Mouse (Mus musculus) midbrain, embryonic 11.5 days (tissue): ENCODE results near the gene Foxp3. TPM values are rescaled to one million over a fixed set of nuclear protein-coding genes. Genes with fewer than 3 reads are reported as not detected.

Experiments used
- ATAC-seq: fragments of 200-750 bp; cut with Nextera tagmentation; 2 replicates; pipeline ENCODE4 v1.8.0; 2017; ENCODE audit warnings: moderate TSS enrichment, moderate library complexity; ENCODE audit not compliant: low FRiP score
- DNase-seq: peaks from one replicate; pipeline ENCODE4 v3.0.0; 2015; ENCODE audit warnings: low spot score; ENCODE audit errors: missing footprints
- H3K27ac ChIP-seq: fragments of 300-500 bp; sonication (generic); 2 replicates; pipeline ENCODE4 v1.5.1; 2014; ENCODE audit warnings: low read depth, low read length
- H3K27me3 ChIP-seq: fragments of 300-500 bp; sonication (generic); 2 replicates; pipeline ENCODE4 v1.6.1; 2014; ENCODE audit warnings: mild to moderate bottlenecking, low read length, moderate library complexity, mixed read lengths; ENCODE audit not compliant: control insufficient read depth, insufficient read depth
- H3K36me3 ChIP-seq: fragments of 300-500 bp; sonication (generic); 2 replicates; pipeline ENCODE4 v1.6.1; 2014; ENCODE audit warnings: mild to moderate bottlenecking, low read length, moderate library complexity, mixed read lengths; ENCODE audit not compliant: control insufficient read depth, insufficient read depth
- H3K4me1 ChIP-seq: fragments of 300-500 bp; sonication (generic); 2 replicates; pipeline ENCODE4 v1.6.1; 2014; ENCODE audit warnings: low read length; ENCODE audit not compliant: control insufficient read depth, insufficient read depth
- H3K4me2 ChIP-seq: fragments of 300-500 bp; sonication (generic); 2 replicates; pipeline ENCODE4 v1.6.1; 2014; ENCODE audit warnings: mild to moderate bottlenecking, moderate library complexity
- H3K4me3 ChIP-seq: fragments of 300-500 bp; sonication (generic); 2 replicates; pipeline ENCODE4 v1.5.1; 2014; ENCODE audit warnings: low read depth, low read length
- H3K9ac ChIP-seq: fragments of 300-500 bp; sonication (generic); 2 replicates; pipeline ENCODE4 v1.6.1; 2014; ENCODE audit warnings: low read length
- H3K9me3 ChIP-seq: fragments of 300-500 bp; sonication (generic); 2 replicates; pipeline ENCODE4 v1.6.1; 2016; ENCODE audit warnings: low read length; ENCODE audit not compliant: control insufficient read depth
- WGBS: fragments of 180-500 bp; shearing (Covaris S2); extraction: QIAGEN DNeasy Blood & Tissue Kit; methylation state at CpG from one replicate; pipeline ENCODE4 v1.1.7; 2014; 5-methylcytosine and 5-hydroxymethylcytosine counted together
- polyA plus RNA-seq: library from polyadenylated mRNA; unstranded; fragments of >200 nt; fragmentation: Nextera tagmentation; extraction: Ambion mirVana; gene quantifications from 2 replicates; pipeline ENCODE4 v1.2.1, GENCODE M21; 2014

Gene Foxp3
- polyA plus RNA-seq: 0.04 and 0.30 TPM in 2 replicates

DNA sequence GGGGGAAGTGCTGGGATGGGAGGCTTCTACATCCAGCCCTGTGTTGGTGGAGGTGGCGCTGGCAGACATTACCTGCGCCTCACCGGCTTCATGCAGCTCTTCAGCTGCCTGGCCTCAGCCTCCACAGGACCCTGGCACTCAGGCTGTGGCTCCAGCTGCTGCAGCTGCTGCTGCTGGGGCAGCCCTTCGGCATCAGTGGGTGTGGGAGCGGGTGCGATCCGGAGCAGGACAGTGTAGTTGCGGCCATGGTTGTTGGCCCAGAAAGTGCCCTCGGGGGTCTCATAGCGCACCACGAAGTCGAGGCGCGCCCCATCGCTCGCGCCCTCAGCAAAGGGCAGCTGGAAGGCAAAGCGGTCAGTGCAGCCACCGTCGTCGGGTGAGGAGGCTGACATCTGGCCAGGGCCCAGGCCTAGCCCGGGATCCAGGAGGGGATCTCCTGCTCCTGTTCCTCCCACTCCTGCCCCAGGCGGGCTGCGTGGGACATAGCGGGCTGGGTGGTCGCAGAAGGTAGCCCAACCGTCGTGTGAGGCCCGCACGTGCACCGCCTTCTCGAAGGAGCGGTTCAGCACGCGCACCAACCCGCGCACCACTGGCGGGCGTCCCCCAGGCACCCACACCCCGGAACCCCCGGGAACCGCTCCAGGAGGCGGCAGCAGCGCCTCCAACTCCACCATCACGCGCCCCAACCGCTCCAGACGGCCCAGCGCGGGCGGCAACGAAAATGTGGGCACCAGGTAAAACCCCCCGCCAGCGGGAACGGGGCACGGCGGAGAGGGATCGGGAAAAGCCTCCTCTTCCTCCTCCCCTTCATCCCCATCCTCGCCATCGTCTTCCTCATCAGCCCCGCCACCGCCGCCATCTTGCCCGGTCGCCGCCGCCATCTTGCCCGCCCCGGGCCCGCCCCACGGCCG is at the start of gene Foxp3:
TSS of gene Foxp3 (plus strand) at position 469 of the 911 bp plus-strand sequence.
- Histone ChIP-seq H3K4me2 (peak within 1 kb of the TSS; percentile 62), H3K36me3 (no peaks in the 10 kb centered on the region), H3K27ac (peak within 1 kb of the TSS; percentile 60; the same call in 1 of the 2 replicates), H3K9ac (peak within 1 kb of the TSS; percentile 79), H3K4me1 (peaks cover 10% of the 10 kb centered on the region), H3K4me3 (peak within 1 kb of the TSS; percentile 50), H3K9me3 (no peaks in the 10 kb centered on the region), H3K27me3 (no peaks in the 10 kb centered on the region)
- WGBS: 38% methylated on average over 46 of the region's 72 CpGs
- peak; percentile 79 for ATAC-seq
- DNase-seq: peak; percentile 89

DNA sequence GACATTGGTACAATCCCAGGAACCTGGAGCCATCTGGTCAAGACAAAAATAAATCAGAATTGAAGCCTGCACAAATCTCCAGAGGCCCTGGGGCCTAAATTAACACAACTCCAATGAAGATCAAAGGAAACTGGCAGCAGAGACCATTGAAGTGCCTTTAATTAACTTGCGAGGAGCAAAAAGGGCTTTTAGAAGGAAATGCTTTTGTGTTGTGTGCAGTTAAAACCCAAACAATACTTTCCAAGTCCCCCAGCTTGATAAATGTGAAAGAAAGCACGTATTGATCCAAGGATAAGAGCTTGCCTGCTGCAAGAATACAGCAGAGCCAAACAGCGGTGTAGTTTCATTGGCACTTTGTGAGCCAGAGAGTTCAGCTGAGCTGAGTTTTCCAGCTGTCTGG is 48.5 kb upstream of the Foxp3 start:
- H3K27me3 ChIP-seq: no peaks in the 10 kb centered on the region
- H3K27ac ChIP-seq: no peak overlapping the region
- no peak overlapping the region for H3K4me2 ChIP-seq
- H3K4me3 ChIP-seq: no peak overlapping the region
- H3K9ac ChIP-seq: no peak overlapping the region
- no peaks in the 10 kb centered on the region for H3K9me3 ChIP-seq
- DNase-seq: no peak
- ATAC-seq: no peak
- H3K4me1 ChIP-seq: no peaks in the 10 kb centered on the region
- WGBS: 29% methylated on average over 3 of the region's 3 CpGs
- H3K36me3 ChIP-seq: no peaks in the 10 kb centered on the region

DNA sequence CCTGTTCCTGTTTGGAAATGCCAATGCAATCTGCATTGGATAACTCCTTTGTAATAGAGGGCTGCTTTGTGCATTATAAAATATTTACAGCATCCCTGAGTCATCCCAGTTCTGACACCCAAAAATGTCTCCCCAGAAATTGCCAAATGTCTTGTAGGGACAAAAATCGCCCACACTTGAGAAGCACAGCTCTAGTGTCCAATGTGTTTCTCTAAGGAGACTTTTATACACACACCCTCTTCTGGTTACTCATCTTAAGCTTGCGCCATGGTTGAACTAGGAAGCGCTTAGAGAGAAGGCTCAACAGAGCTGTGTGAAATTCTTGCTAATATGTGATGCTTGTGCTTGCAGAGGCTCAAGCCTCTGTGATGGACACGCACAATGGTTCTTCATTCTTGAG is 20.0 kb upstream of the Foxp3 start:
- H3K27ac ChIP-seq: no peak overlapping the region

DNA sequence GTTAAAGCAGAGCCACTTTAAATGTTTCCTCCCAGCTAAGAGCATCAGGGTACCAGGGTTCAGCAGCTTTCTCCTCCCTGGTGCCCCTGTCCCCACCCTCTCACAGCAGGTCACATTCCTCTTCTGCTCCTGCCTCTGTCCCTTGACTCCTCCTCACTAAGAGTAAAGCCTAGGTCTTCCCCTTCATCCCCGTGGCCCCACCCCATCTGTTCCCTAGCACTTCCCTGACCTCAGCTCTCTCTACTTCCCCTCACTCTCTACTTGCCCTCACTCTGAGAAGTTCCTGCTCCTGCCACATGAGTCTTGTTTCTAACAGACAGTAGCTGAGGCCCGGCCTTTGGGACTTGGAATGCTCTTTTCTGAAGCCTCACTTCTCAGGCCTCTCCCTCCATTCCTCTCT is 10.4 kb upstream of the Foxp3 start:
- no peaks in the 10 kb centered on the region for H3K9me3 ChIP-seq
- H3K27me3 ChIP-seq: no peaks in the 10 kb centered on the region
- whole genome bisulfite sequencing: 20% methylated on average over 2 of the region's 2 CpGs
- no peak for ATAC-seq
- H3K27ac ChIP-seq: no peak overlapping the region
- H3K9ac ChIP-seq: no peak overlapping the region
- no peaks in the 10 kb centered on the region for H3K4me1 ChIP-seq
- DNase-seq: no peak
- no peak overlapping the region for H3K4me2 ChIP-seq
- no peak overlapping the region for H3K4me3 ChIP-seq
- H3K36me3 ChIP-seq: no peaks in the 10 kb centered on the region

More for the DNA sequence above, 20.0 kb upstream of the Foxp3 start:
- Histone ChIP-seq H3K4me2 (no peak overlapping the region), H3K4me3 (no peak overlapping the region), H3K9ac (no peak overlapping the region), H3K36me3 (no peaks in the 10 kb centered on the region), H3K4me1 (no peaks in the 10 kb centered on the region), H3K9me3 (no peaks in the 10 kb centered on the region), H3K27me3 (no peaks in the 10 kb centered on the region)
- DNase-seq: no peak
- no peak for ATAC-seq
- WGBS: 91% methylated on average over 4 of the region's 4 CpGs

DNA sequence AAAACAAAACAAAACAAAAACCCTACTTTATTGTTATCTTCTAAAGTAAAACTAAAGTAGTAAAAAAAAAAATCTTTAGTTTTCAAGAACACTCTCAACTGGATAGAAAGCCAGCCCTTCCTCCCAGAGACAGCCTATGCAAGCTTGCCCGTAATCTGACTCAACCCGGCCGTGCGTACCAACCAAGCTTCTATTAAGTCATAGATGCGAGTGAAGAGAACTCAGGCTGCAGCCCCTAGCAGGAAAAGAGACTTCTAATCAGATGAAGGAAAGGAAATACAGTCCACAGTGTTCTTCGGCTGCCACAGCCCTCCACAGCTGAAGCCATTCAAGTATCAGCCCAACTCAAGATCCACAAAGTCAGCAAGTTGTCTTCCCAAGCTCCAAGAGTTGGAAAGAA is 7.1 kb upstream of the Foxp3 start:
- H3K27me3 ChIP-seq: no peaks in the 10 kb centered on the region
- ATAC-seq (no peak), DNase-seq (no peak)
- H3K9ac ChIP-seq: no peak overlapping the region
- H3K36me3 ChIP-seq: no peaks in the 10 kb centered on the region
- H3K4me2 ChIP-seq: no peak overlapping the region
- 82% methylated on average over 6 of the region's 6 CpGs for WGBS
- no peaks in the 10 kb centered on the region for H3K4me1 ChIP-seq
- no peaks in the 10 kb centered on the region for H3K9me3 ChIP-seq
- H3K4me3 ChIP-seq: no peak overlapping the region
- no peak overlapping the region for H3K27ac ChIP-seq

DNA sequence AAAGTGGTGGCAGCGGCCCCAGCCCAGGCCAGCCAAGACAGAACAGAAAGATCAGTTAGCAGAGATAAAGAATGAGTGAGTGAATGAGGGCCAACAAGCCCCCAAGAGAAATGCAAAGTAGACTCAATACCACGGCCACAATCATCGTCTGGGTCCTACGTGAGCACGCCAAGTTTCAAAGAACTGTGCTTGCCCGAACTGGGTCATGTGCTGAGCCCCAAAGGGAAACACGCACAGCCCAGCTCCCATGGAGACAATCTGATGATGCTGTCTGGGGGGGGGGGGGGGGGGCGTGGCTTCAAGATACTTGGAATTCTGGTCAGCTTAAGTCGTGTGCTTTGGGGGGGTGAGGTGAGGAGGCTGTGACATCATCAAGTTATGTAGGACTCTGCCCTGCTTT is 6.0 kb upstream of the Foxp3 start:
- Histone ChIP-seq H3K4me1 (no peaks in the 10 kb centered on the region; the same call in 1 of the 2 replicates), H3K36me3 (no peaks in the 10 kb centered on the region), H3K9ac (no peak overlapping the region), H3K27ac (no peak overlapping the region), H3K4me3 (no peak overlapping the region), H3K27me3 (no peaks in the 10 kb centered on the region), H3K9me3 (no peaks in the 10 kb centered on the region), H3K4me2 (no peak overlapping the region)
- WGBS: 71% methylated on average over 9 of the region's 9 CpGs
- DNase-seq: no peak
- peak; percentile 9; the same call in 1 of the 2 replicates for ATAC-seq

DNA sequence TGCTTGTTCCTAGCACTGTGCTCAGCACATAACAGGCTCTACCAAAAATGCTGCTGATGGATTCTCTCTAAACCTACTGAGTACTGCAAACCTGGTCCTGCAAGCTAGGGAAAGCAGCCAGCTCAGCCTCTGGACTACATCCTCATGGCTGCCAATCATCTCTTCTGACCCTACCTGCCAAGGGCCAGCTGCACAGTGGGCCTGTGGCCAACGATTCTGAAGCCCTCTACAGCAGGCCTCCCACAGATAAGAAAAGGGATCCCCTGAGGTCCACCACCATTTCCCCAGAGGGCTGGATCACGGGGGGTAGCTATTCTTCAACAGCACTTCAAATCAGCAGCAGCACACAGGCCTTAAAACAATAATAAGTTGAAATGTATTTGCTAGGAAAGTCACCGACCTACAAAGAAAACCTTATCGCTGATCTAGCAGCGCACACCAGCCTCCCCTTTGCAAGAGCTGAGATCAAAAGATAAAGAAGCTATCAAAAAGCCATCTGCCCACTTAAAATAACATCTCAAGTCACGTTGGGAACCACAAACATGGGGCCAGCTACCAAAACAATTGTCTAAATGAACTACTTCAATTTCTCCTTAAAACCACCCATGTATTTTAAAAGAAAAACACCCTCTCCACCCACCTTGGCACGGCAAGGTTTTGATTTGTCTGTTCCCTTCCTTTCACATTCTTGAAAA is 2.8 kb upstream of the Foxp3 start:
- no peaks in the 10 kb centered on the region for H3K27me3 ChIP-seq
- H3K4me2 ChIP-seq: no peak overlapping the region
- H3K9me3 ChIP-seq: no peaks in the 10 kb centered on the region
- H3K9ac ChIP-seq: no peak overlapping the region
- H3K36me3 ChIP-seq: no peaks in the 10 kb centered on the region
- H3K4me1 ChIP-seq: peaks cover 10% of the 10 kb centered on the region
- ATAC-seq (no peak), DNase-seq (no peak)
- H3K27ac ChIP-seq: no peak overlapping the region
- H3K4me3 ChIP-seq: no peak overlapping the region
- 76% methylated on average over 7 of the region's 7 CpGs for WGBS

DNA sequence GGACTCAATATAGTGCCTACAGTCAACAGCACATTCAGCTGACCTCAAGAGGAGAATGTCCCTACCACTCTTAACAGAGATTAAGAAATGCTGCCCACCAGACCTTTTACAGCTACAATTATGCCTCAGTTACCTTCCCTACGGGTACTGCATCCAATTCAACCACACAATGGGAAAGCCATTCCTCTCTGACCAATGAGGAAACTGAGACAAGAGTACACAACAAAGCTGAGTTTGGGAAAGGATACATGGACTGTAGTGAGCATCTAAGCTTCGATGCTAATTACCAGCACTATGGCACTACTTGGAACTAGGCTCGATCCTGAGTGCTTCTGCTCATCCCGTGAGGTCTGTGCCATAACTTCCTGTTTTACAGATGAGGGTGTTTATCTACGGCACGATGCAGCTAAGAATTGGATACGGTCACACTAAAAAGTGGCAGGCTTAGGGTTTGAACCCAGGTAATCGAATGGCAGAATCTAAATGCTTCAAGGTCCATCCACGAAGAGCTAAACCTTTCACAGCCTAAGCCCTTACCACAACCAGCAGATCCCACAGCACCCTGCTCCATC is 1.8 kb upstream of the Foxp3 start:
- no peaks in the 10 kb centered on the region for H3K36me3 ChIP-seq
- H3K9ac ChIP-seq: no peak overlapping the region
- H3K4me1 ChIP-seq: peaks cover 10% of the 10 kb centered on the region
- WGBS: 91% methylated on average over 9 of the region's 9 CpGs
- H3K4me3 ChIP-seq: no peak overlapping the region
- no peak for ATAC-seq
- no peak overlapping the region for H3K27ac ChIP-seq
- H3K4me2 ChIP-seq: no peak overlapping the region
- DNase-seq: no peak
- no peaks in the 10 kb centered on the region for H3K27me3 ChIP-seq
- H3K9me3 ChIP-seq: no peaks in the 10 kb centered on the region

DNA sequence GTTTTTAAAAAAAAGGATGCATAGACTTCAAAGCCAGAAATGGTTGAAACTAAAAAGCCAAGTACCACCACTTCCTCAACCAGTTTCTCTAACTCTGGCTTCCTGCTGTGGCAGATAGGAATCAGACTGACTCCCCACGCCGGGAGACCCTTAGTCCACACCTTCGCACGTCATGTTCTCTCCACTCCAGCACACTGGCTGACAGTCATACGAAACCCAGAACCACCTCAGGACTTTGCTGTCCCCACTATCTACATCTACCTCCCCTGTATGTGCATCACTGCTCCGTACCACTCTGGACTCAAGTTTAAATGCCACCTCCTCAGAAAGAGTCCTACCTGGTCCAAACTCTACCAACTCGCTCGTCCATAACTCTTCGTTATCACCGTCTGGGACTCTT is 978 bp upstream of the Foxp3 start:
- no peak for ATAC-seq
- Histone ChIP-seq H3K4me3 (no peak overlapping the region), H3K27me3 (no peaks in the 10 kb centered on the region), H3K4me2 (no peak overlapping the region), H3K9me3 (no peaks in the 10 kb centered on the region), H3K36me3 (no peaks in the 10 kb centered on the region), H3K9ac (no peak overlapping the region), H3K27ac (no peak overlapping the region), H3K4me1 (peaks cover 10% of the 10 kb centered on the region)
- 90% methylated on average over 10 of the region's 10 CpGs for WGBS
- no peak for DNase-seq
